Mouse (Mus musculus) forebrain, postnatal 0 days (tissue): ENCODE data around the gene Ahcyl1. TPM values are rescaled to one million over a fixed set of nuclear protein-coding genes. Genes with fewer than 3 reads are reported as not detected.
A peak's percentile ranks its signal among the peaks of the same experiment; 100 is the strongest.

ENCODE experiments used
- ATAC-seq: fragments of 200-750 bp; cut with Nextera tagmentation; 2 replicates; pipeline ENCODE4 v1.8.0; 2017; ENCODE audit warnings: mild to moderate bottlenecking, moderate library complexity
- DNase-seq: peaks from one replicate; pipeline ENCODE4 v3.0.0-alpha.2; 2015
- H3K27ac ChIP-seq: fragments of 300-500 bp; sonication (generic); 2 replicates; pipeline ENCODE4 v1.5.1; 2014; ENCODE audit warnings: low read depth, mild to moderate bottlenecking, antibody characterized with exemption, low read length, moderate library complexity, mixed read lengths
- H3K27me3 ChIP-seq: fragments of 300-500 bp; sonication (generic); 2 replicates; pipeline ENCODE4 v1.6.1; 2014; ENCODE audit warnings: mild to moderate bottlenecking, low read length, mixed read lengths; ENCODE audit not compliant: insufficient read depth
- H3K36me3 ChIP-seq: fragments of 300-500 bp; sonication (generic); 2 replicates; pipeline ENCODE4 v1.6.1; 2014; ENCODE audit warnings: mild to moderate bottlenecking, moderate library complexity; ENCODE audit not compliant: insufficient read depth
- H3K4me1 ChIP-seq: fragments of 300-500 bp; sonication (generic); 2 replicates; pipeline ENCODE4 v1.6.1; 2014; ENCODE audit warnings: antibody characterized with exemption; ENCODE audit not compliant: insufficient read depth
- H3K4me2 ChIP-seq: fragments of 300-500 bp; sonication (generic); 2 replicates; pipeline ENCODE4 v1.6.1; 2014; ENCODE audit warnings: low read depth, mild to moderate bottlenecking, moderate library complexity
- H3K4me3 ChIP-seq: fragments of 300-500 bp; sonication (generic); 2 replicates; pipeline ENCODE4 v1.5.1; 2014; ENCODE audit warnings: low read depth, low read length, mixed read lengths
- H3K9ac ChIP-seq: fragments of 300-500 bp; sonication (generic); 2 replicates; pipeline ENCODE4 v1.6.1; 2014; ENCODE audit warnings: mild to moderate bottlenecking
- H3K9me3 ChIP-seq: fragments of 300-500 bp; sonication (generic); 2 replicates; pipeline ENCODE4 v1.6.1; 2016; ENCODE audit warnings: low read length
- CTCF ChIP-seq: sonication (generic); IDR thresholded peaks from 2 replicates; pipeline ENCODE4 v1.5.1; 2016; ENCODE audit warnings: antibody characterized with exemption, control low read depth, low read depth
- WGBS: fragments of 180-500 bp; shearing (Covaris S2); extraction: QIAGEN DNeasy Blood & Tissue Kit; methylation state at CpG from one replicate; pipeline ENCODE4 v1.1.7; 2014; 5-methylcytosine and 5-hydroxymethylcytosine counted together
- polyA plus RNA-seq: library from polyadenylated mRNA; unstranded; fragments of >200 nt; fragmentation: Nextera tagmentation; extraction: Ambion mirVana; gene quantifications from 2 replicates; pipeline ENCODE4 v1.2.1, GENCODE M21; 2015
- total RNA-seq: library from RNA; depleted of rRNA; stranded (reverse); fragments of >200 nt; gene quantifications from 2 replicates; pipeline ENCODE4 v1.2.3, GENCODE M21; 2014; rRNA removed

The Ahcyl1 gene
- 54.2 and 54.6 TPM in 2 replicates for total RNA-seq
- 79.2 and 100 TPM in 2 replicates for polyA plus RNA-seq

DNA sequence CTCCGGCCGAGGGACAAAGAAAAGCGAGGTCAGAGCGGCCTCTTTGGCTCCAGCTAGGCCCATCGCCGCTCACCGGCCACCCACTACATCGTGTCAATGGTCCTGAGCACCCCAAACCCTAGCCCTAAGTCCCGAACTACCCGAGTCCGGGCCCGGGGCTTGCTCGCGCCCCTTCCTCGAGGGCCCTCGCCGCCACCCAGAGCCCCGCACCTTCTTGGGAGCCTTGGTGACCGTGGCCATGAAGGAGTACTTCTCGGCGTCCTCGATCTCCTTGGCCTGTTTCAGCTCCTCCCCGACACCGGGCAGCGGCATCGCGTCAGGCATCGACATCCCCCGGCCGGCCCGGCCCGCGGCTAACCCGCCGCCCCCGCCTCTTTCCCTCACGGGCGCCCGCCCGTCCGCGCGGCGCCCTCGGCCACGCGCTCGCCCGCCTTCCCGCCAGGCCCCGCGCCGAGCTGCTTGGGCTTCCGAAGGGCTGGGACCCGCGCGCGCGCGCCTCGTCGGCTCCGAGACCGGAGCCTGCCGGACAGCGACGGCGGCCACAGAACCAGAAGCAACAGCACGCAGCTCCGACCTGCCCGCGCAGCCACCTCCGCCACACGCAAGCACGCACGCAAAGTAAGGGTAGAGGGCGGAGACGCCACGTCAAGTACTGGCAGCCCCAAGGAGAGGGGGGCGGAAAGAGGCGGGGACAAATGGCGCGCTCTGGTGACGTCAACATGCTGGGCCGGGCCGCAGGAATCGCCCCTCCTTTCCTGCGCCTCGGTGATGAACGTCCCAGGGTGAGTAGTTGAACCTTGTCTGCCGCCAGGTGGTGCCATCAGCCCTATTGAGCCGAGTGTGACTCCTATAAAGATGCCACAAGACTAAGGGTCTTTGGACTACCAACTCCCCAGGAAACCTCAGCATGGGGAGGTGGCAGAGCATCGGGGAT lies at the start of gene Ahcyl1:
Ahcyl1 (minus strand) TSS at position 613 of the 934 bp plus-strand sequence.
- Histone ChIP-seq H3K9me3 (no peaks in the 10 kb centered on the region), H3K9ac (peak within 1 kb of the TSS; percentile 98), H3K4me2 (peak within 1 kb of the TSS; percentile 76), H3K4me1 (peaks cover 31% of the 10 kb centered on the region), H3K27ac (peak within 1 kb of the TSS; percentile 96), H3K36me3 (no peaks in the 10 kb centered on the region), H3K4me3 (peak within 1 kb of the TSS; percentile 92), H3K27me3 (no peaks in the 10 kb centered on the region)
- peak; percentile 99 for DNase-seq
- peak; percentile 97 for ATAC-seq
- WGBS, result 2% methylated on average over 92 of the region's 93 CpGs
- TF ChIP-seq CTCF, result peak; percentile 99

DNA sequence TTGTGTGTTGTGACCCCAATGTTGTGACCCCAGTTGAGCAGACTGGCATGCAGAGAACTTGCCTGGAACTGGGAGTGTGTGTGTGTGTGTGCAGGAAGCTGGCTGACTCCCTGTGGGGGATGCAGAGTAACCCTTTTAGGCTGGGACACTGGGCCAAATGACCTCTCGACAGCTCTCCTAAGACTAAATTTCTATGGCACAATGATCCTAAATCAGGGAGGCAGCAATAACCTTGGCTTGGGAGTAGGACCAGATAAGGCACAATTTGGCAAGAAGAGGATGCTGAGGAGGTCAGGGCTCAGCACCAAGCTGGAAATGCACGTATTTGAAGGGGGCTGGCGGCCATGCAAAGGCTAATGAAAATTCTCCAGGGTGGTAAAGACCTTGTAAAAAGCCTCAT lies 49.7 kb upstream of the Ahcyl1 start:
- TF ChIP-seq CTCF, result no peak
- H3K36me3 ChIP-seq, result no peaks in the 10 kb centered on the region
- no peak overlapping the region for H3K4me2 ChIP-seq
- no peaks in the 10 kb centered on the region for H3K9me3 ChIP-seq
- peaks cover 1% of the 10 kb centered on the region; the same call in 1 of the 2 replicates for H3K4me1 ChIP-seq
- H3K9ac ChIP-seq, result no peak overlapping the region
- DNase-seq (no peak), ATAC-seq (no peak)
- H3K27ac ChIP-seq, result no peak overlapping the region
- no peaks in the 10 kb centered on the region for H3K27me3 ChIP-seq
- H3K4me3 ChIP-seq, result no peak overlapping the region
- WGBS, result 77% methylated on average over 3 of the region's 3 CpGs

DNA sequence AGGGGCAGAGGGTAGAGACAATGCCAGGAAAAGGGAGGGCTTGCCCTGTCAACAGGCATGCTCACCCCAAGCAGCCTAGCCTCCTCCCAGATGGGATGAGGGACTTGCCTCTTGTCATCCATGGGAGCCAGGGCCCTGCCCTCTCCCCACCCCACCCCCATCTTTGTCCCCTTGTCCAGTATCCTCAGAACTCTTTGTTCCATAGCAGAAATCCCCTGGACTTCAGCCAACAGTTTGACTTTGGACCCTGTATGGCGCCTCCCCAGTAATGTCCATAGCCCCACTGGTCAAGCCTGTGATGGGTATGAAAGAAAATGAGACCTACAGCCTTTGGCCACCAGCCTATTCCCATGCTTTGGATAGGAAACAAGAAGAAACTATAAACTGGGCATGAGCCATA lies 47.3 kb upstream of the Ahcyl1 start:
- H3K9me3 ChIP-seq, result no peaks in the 10 kb centered on the region
- no peaks in the 10 kb centered on the region for H3K27me3 ChIP-seq
- H3K36me3 ChIP-seq, result no peaks in the 10 kb centered on the region
- H3K9ac ChIP-seq, result no peak overlapping the region
- DNase-seq (no peak), ATAC-seq (no peak)
- no peak overlapping the region for H3K4me3 ChIP-seq
- H3K27ac ChIP-seq, result no peak overlapping the region
- no peak for TF ChIP-seq CTCF
- no peak overlapping the region for H3K4me2 ChIP-seq
- H3K4me1 ChIP-seq, result peaks cover 9% of the 10 kb centered on the region
- 97% methylated on average over 1 of the region's 1 CpGs for WGBS

- Histone ChIP-seq H3K4me2 (no peak overlapping the region), H3K4me3 (no peak overlapping the region), H3K4me1 (peaks cover 9% of the 10 kb centered on the region), H3K9ac (no peak overlapping the region), H3K36me3 (no peaks in the 10 kb centered on the region), H3K9me3 (no peaks in the 10 kb centered on the region), H3K27me3 (no peaks in the 10 kb centered on the region), H3K27ac (no peak overlapping the region)
- DNase-seq (no peak), ATAC-seq (no peak)
- TF ChIP-seq CTCF, result no peak
- 51% methylated on average over 3 of the region's 3 CpGs for whole genome bisulfite sequencing
Observed at GRCm38 (mm10) chr3:107743107-107743506, 46.7 kb upstream of the Ahcyl1 start.

DNA sequence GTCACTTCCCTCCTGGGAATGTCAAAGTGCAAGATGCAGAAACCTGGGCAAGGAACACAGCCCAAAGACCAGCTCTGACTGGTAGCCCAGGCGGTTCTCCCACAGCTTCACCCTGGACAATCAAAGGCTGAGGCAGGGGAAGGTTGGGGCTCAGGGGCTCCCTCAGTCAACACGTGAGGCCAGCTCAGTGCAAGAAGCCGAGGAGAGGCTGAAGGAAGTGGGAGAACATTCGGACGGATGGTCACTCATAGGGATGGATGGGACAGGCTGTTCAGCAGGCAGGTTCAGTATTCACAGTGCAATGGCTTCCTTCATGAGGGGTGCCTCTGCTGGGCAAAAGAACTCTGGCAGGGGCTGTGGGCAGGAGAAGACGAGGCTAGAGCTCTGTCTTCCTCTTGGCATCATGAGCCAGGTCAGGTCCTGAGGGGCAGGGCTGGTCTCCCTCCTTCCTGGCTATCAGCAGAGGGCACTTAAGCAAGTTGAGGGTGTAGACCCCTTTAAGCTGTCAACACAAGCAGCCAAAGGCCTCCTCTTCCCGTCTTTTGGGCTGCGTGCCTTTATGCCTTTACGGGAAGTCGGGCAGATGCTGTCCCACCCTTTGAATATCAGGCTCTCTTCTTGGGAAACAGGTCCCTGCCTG lies 45.8 kb upstream of the Ahcyl1 start:
- H3K36me3 ChIP-seq, result no peaks in the 10 kb centered on the region
- WGBS, result 91% methylated on average over 10 of the region's 10 CpGs
- no peaks in the 10 kb centered on the region for H3K9me3 ChIP-seq
- H3K4me1 ChIP-seq, result peaks cover 9% of the 10 kb centered on the region
- no peak for ATAC-seq
- H3K4me2 ChIP-seq, result no peak overlapping the region
- no peak for DNase-seq
- H3K27ac ChIP-seq, result no peak overlapping the region
- no peak overlapping the region for H3K4me3 ChIP-seq
- H3K9ac ChIP-seq, result no peak overlapping the region
- TF ChIP-seq CTCF, result no peak
- H3K27me3 ChIP-seq, result no peaks in the 10 kb centered on the region

DNA sequence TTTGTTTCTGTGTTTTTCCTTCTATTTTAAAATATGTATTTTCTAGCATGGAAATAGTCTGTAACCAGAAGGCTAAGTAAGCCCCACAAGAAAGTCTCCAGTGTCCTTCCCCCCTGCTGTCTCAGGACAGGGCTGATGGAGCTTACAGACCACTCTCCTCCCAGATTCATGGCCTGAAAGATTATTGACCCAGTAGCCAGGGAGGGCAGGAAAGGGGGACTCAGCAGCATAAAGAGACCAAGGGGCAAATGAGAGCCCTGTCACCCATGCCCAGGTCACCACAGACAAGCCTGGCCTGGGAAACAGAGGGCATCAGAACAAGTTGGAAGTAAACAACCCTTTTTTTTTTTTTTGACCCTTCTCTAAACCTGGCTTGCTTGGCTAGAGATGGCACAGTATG lies 45.0 kb upstream of the Ahcyl1 start:
- H3K4me3 ChIP-seq, result no peak overlapping the region
- no peaks in the 10 kb centered on the region for H3K27me3 ChIP-seq
- H3K36me3 ChIP-seq, result no peaks in the 10 kb centered on the region
- H3K4me1 ChIP-seq, result peaks cover 9% of the 10 kb centered on the region
- no peaks in the 10 kb centered on the region for H3K9me3 ChIP-seq
- ATAC-seq, result no peak
- no peak for TF ChIP-seq CTCF
- no peak overlapping the region for H3K9ac ChIP-seq
- DNase-seq, result no peak
- no peak overlapping the region for H3K4me2 ChIP-seq
- peak overlapping the region; percentile 40; the same call in 1 of the 2 replicates for H3K27ac ChIP-seq
